Mouse (Mus musculus): ENCODE measurements at regions not wholly inside any gene's neighbourhood (a gene's known extent, or its start where the extent isn't known, plus 50 kb on each side); places are given as distances from the start of the nearest gene placed in this dataset.
A peak's percentile ranks its signal among the peaks of the same experiment; 100 is the strongest.
"Not testable (repeated sequence)": the region's sequence is repeated elsewhere in the genome, so short reads cannot be mapped to it uniquely, and the experiment has no call there.

DNA sequence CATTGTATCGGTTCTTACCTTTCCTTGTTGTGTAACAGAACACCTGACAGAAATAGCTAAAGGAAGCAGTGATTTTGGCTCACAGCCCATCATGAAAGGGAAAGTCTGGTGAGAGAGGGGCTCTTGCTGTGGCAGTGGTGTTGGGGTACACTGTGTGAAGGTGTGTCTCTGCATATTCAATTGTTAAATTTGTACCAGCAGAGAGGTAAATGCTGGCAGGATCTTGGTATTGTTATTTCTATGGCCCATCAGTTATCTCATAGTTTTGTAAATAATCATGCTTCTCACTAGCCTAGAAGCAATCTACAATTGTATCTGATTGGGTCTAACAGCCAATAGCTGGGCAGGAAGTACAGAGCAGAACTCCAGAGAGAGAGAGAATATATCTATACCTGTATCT lies 95.7 kb downstream of the Mfap3l start:
- DNase-seq (ENCODE audit: low read depth, low spot score): no peak

DNA sequence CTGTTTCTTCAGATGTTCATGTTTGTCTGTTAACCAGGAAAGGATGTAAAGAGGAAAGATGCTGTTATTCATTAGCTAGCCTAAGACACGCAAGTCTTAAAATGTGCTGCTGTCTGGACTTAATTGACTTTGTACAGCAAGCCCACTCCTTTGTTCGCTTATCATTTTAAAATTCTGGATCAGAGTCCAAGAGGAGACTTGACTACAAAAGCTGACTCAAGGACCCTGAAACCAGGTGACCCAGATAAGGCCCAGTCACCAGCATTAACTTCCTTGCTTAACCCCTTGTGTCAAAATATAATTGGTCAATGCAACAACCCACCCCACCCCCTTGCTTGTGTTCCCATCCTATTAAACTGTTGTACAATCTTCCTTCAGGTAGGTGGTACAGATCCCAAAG lies 99.9 kb downstream of the Mfap3l start:
- DNase-seq (ENCODE audit: low read depth, low spot score): no peak

DNA sequence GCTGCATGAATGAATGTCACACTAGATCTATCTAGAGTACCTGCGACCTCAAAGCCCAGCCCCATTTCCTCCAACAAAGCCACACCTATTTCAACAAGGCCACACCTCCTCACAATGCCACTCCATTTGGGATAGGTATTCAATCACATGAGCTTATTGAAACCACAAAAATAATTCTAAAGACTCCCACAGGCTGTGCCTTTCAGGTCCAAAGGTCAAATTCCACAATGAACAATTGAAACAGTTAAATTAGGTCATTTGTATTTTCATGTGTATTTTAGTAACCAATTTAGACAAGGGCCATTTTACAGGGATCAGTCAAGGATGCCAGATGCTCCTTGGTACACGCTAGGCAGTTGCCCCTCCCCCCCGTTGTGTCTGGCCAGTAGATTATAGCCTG lies 103.3 kb downstream of the Mfap3l start:
- DNase-seq (ENCODE audit: low read depth, low spot score): no peak

DNA sequence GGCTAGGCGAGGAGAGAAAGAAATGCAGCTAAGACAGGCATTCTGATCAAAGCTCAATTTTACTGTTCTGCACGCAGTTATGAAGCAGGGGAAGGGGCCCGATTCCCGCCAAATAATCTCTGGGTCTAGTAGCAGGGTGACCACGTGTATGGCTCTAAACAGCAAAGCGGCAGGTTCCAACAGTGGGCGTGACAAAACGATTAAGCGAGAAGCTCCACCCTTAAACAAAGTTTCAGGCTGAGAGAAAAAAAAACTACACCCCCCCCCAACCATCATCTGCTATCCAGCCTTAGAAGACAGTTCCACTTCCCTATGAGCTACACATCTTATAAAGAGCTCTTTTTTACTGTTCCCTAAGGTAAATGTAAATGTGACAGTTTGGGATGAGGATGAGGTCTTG lies 103.8 kb downstream of the Mfap3l start:
- DNase-seq (ENCODE audit: low read depth, low spot score): no peak

DNA sequence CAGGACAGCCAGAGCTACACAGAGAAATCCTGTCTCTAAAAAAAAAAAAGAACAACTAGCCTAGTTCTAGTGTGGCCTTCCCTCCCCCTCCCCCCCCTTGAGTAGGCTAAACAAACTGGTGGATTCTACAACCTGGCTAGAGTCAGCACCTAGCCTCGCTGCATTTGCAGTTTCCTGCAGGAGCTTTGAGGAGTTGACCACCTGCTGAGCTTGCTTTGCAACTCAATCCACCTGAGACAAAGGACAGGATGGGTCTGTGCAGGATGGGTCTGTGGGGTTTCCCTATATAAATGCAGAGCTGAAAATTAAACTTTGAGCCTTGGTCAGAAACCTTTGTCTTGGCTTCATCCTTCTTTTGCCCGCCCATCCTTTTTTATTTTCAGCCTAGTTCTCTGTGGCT lies 104.3 kb downstream of the Mfap3l start:
- DNase-seq (ENCODE audit: low read depth, low spot score): no peak

DNA sequence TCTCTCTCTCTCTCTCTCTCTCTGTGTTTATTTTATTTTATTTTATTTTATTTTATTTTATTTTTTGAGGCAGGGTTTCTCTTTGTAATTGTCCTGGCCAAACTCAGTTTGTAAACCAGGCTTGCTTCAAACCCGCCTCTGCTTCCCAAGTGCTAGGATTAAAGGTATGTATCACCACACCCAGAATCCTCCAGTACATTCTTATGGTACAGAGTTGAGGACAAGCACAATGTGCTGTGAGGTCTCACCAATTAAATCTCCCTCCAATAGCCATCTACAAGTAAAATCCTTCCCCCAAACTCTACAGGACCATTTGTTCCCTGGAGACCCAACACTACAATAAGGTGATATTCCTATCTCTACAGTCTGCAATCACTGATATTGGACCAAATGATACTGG lies 105.0 kb downstream of the Mfap3l start:
- no peak for DNase-seq (ENCODE audit: low read depth, low spot score)

DNA sequence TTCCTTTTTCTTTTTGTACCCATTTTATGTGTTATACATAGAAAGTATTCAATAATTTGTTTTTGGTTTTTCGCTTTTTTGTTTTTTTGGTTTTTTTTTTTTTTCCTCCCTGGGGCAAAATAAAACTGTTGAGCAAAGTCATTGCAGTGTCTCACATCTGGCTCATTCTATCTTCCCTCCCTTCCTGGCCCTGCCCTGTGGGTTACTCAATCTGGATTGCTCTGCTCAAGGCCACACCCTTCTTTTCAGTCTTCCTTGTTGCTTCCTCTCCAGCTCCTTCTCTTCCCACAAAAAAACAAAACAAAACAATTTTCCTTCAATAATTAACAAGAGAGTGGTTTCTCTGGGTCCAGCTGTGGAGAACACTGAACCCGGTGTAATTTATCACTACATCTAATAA lies 113.2 kb downstream of the Mfap3l start:
- DNase-seq (ENCODE audit: low read depth, low spot score): peak; percentile 54

DNA sequence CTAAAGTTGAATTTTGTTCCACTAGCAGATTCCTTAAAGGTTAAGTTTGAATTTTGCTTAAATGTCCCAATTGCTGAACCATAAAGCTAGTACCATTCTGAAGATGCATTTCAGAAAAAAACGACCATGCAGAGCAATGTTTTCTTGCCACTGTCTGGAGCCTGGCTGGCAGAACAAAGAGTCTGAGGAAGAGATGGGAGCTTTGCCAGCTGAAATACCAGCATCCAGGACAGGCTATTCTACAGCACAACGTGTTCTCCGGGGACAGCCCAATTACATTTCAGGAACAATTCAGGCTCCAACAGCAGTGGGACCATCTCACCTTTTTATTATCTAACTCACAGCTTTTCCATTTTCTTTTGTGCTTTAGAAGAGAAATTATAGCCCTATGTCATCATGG lies 113.9 kb downstream of the Mfap3l start:
- DNase-seq (ENCODE audit: low read depth, low spot score): peak; percentile 19

DNA sequence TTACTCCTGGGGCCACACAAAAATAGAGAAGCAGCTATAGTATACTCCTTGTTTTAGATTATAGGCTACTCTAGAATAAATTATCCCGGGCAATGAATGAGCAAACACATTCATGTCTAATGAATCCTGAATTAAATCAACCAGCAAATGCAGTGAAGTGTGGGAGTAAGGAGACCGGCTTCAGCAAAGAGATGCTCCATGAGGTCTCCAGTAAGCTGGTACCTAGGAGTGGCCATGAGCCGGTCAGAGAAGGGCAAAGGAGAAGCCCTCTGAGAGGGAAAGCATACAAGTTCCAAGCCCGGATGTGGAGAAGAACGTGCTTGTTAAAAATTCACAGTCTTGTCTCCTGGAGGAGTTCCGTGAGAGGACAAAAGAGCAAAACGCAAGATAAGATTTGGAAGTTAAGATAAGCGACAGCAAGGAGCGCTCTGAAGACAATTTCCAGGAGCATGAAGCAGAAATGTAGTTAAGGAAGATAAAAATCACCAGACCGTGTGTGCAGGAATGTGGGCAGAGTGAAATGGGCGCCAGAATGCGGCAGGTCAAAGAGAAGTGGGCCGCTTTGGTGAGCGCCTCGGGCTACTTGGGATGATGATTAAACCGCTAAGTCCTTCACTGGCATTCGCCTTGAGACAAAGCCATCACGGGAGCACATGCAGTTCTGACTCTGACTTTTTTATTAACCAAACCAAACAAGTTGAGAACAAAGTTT lies 123.2 kb downstream of the Mfap3l start:
- DNase-seq (ENCODE audit: low read depth, low spot score): no peak

DNA sequence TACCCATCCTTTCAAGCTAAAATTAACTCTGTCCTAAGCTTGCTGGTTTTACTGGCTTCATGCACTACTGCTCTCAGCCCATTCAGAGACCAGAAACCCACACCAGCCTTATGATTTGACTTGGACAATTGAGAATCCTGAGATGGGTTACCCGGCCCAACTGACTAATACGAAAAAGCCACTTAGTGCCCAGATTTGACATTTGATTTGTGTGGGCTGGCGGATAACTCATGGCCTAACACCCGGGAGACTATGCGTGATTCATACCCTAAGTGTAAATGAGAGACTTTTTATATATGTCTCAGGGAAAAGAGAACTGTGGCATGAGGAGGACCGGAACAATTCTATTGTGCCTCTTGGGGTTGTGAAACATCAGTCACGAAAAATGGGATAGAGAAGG lies 126.3 kb upstream of the Hpf1 start:
- peak; percentile 16 for DNase-seq (ENCODE audit: low read depth, low spot score)

DNA sequence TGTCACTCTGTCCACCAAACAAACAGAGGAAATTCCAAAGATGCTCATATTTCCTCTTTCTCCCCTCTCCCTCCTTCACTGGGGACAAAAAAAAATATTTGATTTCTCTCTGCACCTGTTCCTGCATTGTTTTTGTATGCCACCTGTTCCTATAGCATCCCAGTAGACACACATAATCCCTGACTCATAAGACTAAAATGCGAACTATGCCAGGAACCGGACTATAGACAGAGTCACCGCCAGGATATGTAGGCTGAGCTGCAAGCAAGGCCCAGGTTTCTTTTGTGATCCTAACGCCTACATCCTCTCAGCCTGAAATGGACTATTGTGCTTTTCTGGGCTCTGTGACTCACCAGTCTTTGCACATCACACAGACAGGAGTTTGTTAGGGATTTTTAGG lies 116.9 kb upstream of the Hpf1 start:
- DNase-seq (ENCODE audit: low read depth, low spot score): peak; percentile 79

DNA sequence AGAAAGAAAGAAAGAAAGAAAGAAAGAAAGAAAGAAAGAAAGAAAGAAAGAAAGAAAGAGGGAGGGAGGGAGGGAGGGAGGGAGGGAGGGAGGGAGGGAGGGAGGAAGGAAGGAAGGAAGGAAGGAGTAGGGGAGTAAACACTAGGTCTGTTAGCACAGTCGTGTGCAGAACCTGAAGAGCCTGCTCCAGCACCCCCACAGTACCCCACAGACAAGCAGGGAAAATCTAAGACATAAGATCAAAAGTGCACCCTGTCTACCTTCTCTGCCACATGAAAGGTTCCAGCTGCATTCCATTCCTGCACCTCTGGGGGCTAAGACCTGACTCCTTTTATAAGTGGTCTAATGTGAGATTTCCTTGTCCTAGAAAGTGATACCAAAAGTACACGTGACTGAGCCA lies 114.0 kb upstream of the Hpf1 start:
- not testable (repeated sequence) for DNase-seq (ENCODE audit: low read depth, low spot score)

DNA sequence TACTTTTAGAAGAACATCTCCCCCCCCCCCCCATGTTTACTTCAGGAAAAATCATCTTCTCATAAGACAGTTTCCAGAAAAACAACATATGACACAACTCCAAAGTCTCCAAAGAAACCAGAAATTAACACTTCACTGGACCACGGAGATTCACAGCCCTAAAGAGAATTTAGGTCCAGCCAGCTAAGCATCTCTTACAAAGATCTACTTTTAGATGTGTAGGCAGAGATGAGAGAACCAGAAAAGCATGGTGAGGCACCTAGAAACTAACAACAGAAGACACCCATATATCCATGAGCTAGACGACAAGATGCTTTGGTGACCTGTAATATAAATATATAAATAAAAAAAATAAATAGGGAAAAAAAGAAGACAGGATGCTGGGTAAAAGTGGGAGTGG lies 105.2 kb upstream of the Hpf1 start:
- DNase-seq (ENCODE audit: low read depth, low spot score): no peak

DNA sequence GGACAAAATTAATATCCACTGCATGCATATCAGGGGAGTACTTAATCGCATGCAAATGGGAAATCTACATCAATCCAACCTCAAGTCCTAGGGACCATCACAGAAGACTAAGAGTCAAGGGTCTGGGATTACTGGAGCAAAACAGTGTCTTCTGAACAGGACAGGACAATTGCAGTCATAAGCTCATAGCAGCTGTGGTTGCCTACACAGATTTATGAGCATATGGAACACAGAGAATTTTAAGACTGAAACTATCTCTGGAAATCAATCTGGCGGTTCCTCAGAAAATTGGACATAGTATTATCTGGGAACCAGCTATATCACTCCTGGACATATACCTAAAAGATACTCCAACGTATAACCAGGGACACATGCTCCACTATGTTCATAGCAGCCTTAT lies 99.8 kb upstream of the Hpf1 start:
- no peak for DNase-seq (ENCODE audit: low read depth, low spot score)

DNA sequence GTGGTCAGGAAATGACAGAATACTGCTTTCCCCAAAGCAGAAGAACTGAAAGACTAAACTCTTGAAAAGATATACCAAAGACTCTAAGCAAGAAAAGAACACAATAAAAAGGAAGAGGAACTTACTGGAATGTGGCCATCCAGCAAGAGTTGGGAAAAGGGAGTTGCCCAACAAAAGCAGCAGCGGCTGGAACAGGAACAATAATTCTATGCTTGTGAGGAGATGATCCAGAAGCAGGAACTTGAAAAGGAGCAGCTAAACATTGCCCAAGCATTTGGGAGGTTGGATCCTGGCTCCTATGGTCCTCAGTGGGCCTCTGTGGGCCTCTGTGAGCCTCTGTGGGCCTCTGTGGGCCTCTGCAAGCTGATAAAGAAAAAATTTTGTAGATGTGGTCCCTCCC lies 97.7 kb upstream of the Hpf1 start:
- DNase-seq (ENCODE audit: low read depth, low spot score): no peak

DNA sequence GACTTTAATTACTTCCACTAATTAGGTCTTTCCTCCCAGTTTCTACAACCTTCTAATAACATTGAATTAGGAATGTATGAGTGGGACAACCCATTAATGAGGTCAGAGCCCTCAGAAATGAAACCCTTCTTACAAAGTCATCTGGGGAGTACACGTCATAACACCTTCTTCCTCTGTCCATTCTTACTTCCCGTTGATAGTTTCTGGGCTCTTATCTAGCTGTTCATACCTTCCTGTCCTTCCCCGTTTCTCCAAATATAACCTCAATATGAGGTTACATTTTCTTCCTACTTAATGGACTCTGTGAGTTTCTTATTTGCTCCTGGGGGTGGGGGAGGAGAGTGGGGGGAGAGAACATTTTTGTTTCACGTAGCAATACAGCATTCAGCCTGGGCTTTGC lies 85.4 kb upstream of the Hpf1 start:
- DNase-seq (ENCODE audit: low read depth, low spot score): no peak

DNA sequence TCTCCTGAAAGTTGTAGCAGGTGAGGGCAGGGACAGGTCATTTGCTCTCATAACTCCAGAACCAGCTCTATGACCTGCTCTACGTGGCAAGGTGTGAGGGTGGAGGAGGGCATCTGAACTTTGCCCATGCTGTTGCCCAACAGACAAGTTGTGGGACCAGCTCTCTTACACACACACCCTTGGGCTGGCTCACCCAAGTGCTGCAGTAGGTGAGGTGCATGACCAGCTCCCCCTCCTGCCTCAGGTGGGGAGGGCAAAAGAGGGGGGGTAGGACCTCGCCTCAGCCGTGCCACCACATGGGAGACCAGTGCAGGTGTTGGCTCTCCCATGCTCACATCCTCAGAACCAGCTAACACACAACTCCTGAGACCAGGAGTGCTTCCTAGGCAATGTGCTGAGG lies 83.4 kb upstream of the Hpf1 start:
- no peak for DNase-seq (ENCODE audit: low read depth, low spot score)

DNA sequence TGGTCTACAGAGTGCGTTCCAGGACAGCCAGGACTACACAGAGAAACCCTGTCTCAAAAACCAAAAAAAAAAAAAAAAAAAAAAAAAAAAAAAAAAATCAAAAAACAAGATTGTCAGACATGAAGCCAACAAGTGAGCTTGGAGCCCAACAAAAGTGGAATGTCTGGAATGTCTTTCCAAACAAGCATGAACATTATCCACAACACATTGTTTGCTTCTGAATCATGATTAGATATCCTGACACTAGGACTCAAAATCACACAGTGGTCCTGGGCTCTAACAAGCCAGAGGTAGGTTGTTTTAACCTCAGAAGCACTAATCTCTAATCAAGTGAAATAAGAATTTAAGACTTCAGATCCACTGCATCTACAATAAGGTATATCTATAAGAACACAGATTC lies 80.4 kb upstream of the Hpf1 start:
- peak; percentile 51 for DNase-seq (ENCODE audit: low read depth, low spot score)

DNA sequence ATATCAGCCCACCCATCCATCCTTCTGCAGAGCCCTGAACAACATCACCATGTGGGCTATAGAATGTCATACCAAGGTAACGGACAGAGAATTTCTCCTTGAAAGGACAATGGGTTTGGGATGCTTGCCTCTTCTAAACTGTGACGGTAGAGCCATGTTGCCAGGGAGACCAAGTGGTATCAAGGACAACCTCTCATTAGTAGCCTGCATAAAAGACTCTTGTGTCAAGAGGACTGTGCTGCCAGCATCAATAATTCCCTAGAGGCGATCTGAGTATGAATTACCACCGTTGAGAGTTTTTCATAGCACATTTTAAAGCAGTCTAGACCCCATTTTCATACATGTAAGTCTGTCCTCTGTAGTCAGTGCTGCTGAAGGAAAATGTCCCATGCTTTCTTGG lies 79.3 kb upstream of the Hpf1 start:
- no peak for DNase-seq (ENCODE audit: low read depth, low spot score)

DNA sequence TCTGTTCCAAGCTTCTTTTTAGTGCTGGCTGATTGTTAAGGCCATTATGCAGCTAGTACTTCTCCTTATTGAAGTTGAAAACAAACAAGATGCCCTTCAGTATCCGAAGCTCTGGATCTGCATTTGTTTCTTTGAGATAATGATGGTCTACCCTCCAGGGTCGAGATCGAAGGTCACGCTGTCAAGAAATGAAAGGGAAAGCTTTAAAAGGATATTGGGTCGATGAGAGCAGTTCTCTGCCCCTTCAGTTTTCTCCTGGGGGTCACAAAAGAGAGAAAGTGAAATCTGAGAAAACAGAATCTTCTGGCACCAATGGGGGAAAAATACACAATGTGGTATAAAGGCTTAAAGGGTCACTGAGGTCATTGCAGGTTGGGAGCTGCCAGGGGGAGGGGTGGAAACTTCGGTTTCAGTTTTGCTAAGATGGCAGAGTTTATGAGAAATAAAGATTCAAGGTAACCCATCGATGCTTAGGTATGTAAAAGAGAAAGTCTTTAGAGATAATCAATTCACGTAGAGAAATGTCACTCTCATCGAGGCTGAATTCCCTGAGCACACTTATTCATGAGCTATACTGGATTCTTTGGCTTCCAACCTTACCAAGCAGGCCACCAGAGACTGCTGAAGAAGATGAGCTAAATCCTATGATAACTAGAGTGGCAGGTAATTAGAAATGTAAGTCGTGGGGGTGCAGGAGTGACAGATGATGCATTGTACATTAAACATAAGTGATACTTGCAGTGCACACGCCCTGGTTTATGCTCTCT lies 64.4 kb upstream of the Hpf1 start:
- no peak for DNase-seq (ENCODE audit: low read depth, low spot score)

DNA sequence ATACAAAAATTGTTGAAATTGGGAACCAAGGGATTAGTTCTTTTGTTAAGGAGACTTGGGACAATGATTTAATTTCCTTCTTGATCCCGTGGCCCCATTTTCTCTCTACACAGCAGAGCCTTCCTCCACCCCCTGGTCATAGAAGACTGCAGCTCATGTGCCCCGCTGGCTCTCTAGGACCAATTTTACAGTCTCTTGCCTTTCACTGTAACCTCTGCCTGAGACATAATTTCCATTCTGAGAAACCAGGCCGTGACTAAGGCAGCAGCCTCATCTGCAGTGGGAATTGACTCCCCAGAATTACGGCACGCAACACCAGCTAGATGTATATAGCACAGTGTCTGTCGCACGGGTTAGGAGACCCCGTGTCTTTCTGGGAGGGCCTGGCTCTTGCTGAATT lies 63.0 kb upstream of the Hpf1 start:
- no peak for DNase-seq (ENCODE audit: low read depth, low spot score)

DNA sequence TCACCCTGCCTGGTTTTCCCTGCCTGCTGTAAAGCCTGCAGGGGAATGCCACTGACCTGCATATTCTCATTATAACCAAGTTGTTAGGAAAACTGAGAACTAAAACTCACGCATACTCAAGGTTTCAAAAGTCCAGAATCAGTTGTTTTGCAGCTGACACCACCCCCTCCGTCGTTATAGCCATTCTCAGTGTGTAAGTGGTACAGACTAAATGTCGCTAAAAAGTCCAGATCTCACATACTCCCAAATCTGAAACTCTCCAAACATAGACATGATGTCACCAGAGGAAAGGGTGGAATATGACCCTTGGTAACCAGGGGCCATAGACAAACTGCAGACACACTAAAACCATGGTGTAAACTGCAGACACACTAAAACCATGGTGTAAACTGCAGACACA lies 61.1 kb upstream of the Hpf1 start:
- DNase-seq (ENCODE audit: low read depth, low spot score): no peak

DNA sequence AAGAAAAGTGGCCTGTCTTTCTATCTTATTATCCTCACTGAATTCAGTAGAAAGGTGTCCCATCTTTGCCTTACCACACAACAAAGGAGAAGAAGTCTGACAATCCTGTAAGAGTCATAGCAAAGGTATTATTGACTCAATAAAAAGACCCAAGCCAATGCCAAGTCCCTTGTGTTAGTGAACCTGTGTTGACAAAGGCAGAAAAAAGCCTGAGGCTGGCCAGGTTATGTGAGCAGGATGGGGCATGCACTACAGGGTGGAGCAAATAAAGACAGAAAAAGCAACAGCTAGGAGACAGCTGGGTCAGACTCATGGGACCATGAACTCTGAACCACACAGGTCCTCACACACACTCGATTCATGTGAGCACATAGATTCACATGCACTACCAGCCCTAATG lies 59.7 kb upstream of the Hpf1 start:
- DNase-seq (ENCODE audit: low read depth, low spot score): no peak

DNA sequence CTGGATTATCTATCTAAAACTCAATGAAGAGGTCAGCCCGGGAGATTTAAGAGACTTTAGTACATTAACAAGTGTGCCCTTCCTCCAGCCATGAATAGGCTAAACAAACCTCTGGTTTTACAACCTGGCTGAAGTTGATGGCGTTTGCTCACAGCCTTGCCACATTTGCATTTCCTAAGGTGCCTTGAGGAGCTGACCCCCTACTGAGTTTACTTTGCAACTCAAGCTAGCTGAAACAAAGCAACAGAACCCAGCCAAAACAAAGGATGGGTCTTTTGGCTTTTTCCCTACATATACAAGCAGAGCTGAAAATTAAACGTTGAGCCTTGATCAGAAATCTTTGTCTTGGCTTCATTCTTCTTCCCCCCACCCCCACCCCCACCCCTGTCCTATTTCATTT lies 51.7 kb upstream of the Hpf1 start:
- no peak for DNase-seq (ENCODE audit: low read depth, low spot score)
